Mouse (Mus musculus) midbrain, embryonic 16.5 days (tissue): ENCODE results near the gene Ttll5. TPM values are rescaled to one million over a fixed set of nuclear protein-coding genes. Genes with fewer than 3 reads are reported as not detected.

Experiments
- ATAC-seq: fragments of 200-750 bp; cut with Nextera tagmentation; 2 replicates; pipeline ENCODE4 v1.8.0; 2017; ENCODE audit warnings: moderate TSS enrichment
- H3K27ac ChIP-seq: fragments of 300-500 bp; sonication (generic); 2 replicates; pipeline ENCODE4 v1.5.1; 2014; ENCODE audit warnings: mild to moderate bottlenecking, low read length, mixed read lengths
- H3K27me3 ChIP-seq: fragments of 300-500 bp; sonication (generic); 2 replicates; pipeline ENCODE4 v1.6.1; 2014; ENCODE audit warnings: low read depth, low read length, mixed read lengths; ENCODE audit not compliant: control insufficient read depth, insufficient read depth
- H3K36me3 ChIP-seq: fragments of 300-500 bp; sonication (generic); 2 replicates; pipeline ENCODE4 v1.6.1; 2014; ENCODE audit warnings: mild to moderate bottlenecking, low read length, moderate library complexity, mixed read lengths; ENCODE audit not compliant: control insufficient read depth, insufficient read depth
- H3K4me1 ChIP-seq: fragments of 300-500 bp; sonication (generic); 2 replicates; pipeline ENCODE4 v1.6.1; 2014; ENCODE audit warnings: mild to moderate bottlenecking, low read length, mixed read lengths; ENCODE audit not compliant: control insufficient read depth, insufficient read depth
- H3K4me2 ChIP-seq: fragments of 300-500 bp; sonication (generic); 2 replicates; pipeline ENCODE4 v1.6.1; 2014; ENCODE audit warnings: mild to moderate bottlenecking, low read length, mixed read lengths
- H3K4me3 ChIP-seq: fragments of 300-500 bp; sonication (generic); 2 replicates; pipeline ENCODE4 v1.5.1; 2014; ENCODE audit warnings: low read depth, mild to moderate bottlenecking, low read length, moderate library complexity, mixed read lengths
- H3K9ac ChIP-seq: fragments of 300-500 bp; sonication (generic); 2 replicates; pipeline ENCODE4 v1.6.1; 2014; ENCODE audit warnings: low read depth, low read length, mixed read lengths
- H3K9me3 ChIP-seq: fragments of 300-500 bp; sonication (generic); replicated peaks from 2 replicates; pipeline ENCODE4 v1.6.1; 2014; ENCODE audit warnings: mild to moderate bottlenecking, low read length, mixed read lengths; ENCODE audit not compliant: control insufficient read depth, poor library complexity, severe bottlenecking
- WGBS: fragments of 180-500 bp; shearing (Covaris S2); extraction: QIAGEN DNeasy Blood & Tissue Kit; methylation state at CpG from one replicate; pipeline ENCODE4 v1.1.7; 2014; 5-methylcytosine and 5-hydroxymethylcytosine counted together
- polyA plus RNA-seq: library from polyadenylated mRNA; unstranded; fragments of >200 nt; fragmentation: Nextera tagmentation; extraction: Ambion mirVana; gene quantifications from 2 replicates; pipeline ENCODE4 v1.2.1, GENCODE M21; 2015

Ttll5 gene
- polyA plus RNA-seq, 1 experiment from 2014 or later: 12.0 TPM

- no peak overlapping the region for H3K27ac ChIP-seq
- no peak overlapping the region for H3K4me3 ChIP-seq
- H3K4me2 ChIP-seq: no peak overlapping the region
- no peak for ATAC-seq
- no peaks in the 10 kb centered on the region for H3K4me1 ChIP-seq
- H3K9me3 ChIP-seq: no peaks in the 10 kb centered on the region
- H3K9ac ChIP-seq: no peak overlapping the region
- H3K36me3 ChIP-seq: no peaks in the 10 kb centered on the region
- WGBS: 68% methylated on average over 10 of the region's 10 CpGs
- no peaks in the 10 kb centered on the region for H3K27me3 ChIP-seq
Measured at GRCm38 (mm10) chr12:85959822-85960501, 135.5 kb downstream of the Ttll5 start.

GRCm38 (mm10) chr12:85960699-85961098 is 136.2 kb downstream of the Ttll5 start:
- 82% methylated on average over 4 of the region's 4 CpGs for WGBS
- no peak for ATAC-seq
- Histone ChIP-seq H3K27ac (no peak overlapping the region), H3K27me3 (no peaks in the 10 kb centered on the region), H3K4me2 (no peak overlapping the region), H3K9me3 (no peaks in the 10 kb centered on the region), H3K36me3 (no peaks in the 10 kb centered on the region), H3K9ac (no peak overlapping the region), H3K4me3 (no peak overlapping the region), H3K4me1 (no peaks in the 10 kb centered on the region)

DNA sequence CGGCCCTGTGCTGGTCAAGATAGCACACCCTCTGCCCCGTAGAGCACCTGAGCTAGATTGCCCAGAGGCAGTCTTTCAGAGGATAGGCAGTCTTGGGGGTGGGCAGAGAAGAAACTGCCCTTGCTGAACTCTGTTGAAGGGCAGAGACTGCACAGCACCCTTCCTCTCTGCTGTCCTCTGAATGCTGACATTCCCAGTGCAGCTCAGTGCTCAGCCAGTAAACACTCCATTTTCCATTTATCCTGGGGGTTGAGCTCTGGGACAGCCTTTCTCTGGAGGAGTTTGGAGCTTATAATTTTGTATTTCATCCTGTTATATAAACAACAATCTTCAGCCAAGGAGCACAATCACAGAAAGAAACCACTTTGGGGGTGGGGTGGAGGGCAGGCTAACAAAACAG is 138.7 kb downstream of the Ttll5 start:
- H3K4me1 ChIP-seq: no peaks in the 10 kb centered on the region
- no peaks in the 10 kb centered on the region for H3K36me3 ChIP-seq
- no peak overlapping the region for H3K27ac ChIP-seq
- H3K9ac ChIP-seq: no peak overlapping the region
- no peak for ATAC-seq
- no peaks in the 10 kb centered on the region for H3K27me3 ChIP-seq
- 85% methylated on average over 2 of the region's 2 CpGs for WGBS
- no peak overlapping the region for H3K4me2 ChIP-seq
- H3K9me3 ChIP-seq: no peaks in the 10 kb centered on the region
- no peak overlapping the region for H3K4me3 ChIP-seq

- H3K36me3 ChIP-seq: no peaks in the 10 kb centered on the region
- no peaks in the 10 kb centered on the region for H3K4me1 ChIP-seq
- ATAC-seq: no peak
- no peak overlapping the region for H3K9ac ChIP-seq
- H3K27me3 ChIP-seq: no peaks in the 10 kb centered on the region
- WGBS: 86% methylated on average over 11 of the region's 11 CpGs
- no peak overlapping the region for H3K4me2 ChIP-seq
- no peaks in the 10 kb centered on the region for H3K9me3 ChIP-seq
- H3K4me3 ChIP-seq: no peak overlapping the region
- no peak overlapping the region for H3K27ac ChIP-seq
Measured at GRCm38 (mm10) chr12:85963699-85964098, 139.2 kb downstream of the Ttll5 start.

- Histone ChIP-seq H3K9ac (no peak overlapping the region), H3K36me3 (no peaks in the 10 kb centered on the region), H3K4me2 (no peak overlapping the region), H3K4me3 (no peak overlapping the region), H3K27me3 (no peaks in the 10 kb centered on the region), H3K9me3 (no peaks in the 10 kb centered on the region), H3K4me1 (no peaks in the 10 kb centered on the region), H3K27ac (no peak overlapping the region)
- WGBS: 83% methylated on average over 3 of the region's 3 CpGs
- ATAC-seq: no peak
Measured at GRCm38 (mm10) chr12:85964436-85964835, 140.0 kb downstream of the Ttll5 start.

- Histone ChIP-seq H3K9ac (no peak overlapping the region), H3K36me3 (no peaks in the 10 kb centered on the region), H3K4me1 (no peaks in the 10 kb centered on the region), H3K27ac (no peak overlapping the region), H3K27me3 (no peaks in the 10 kb centered on the region), H3K4me3 (no peak overlapping the region), H3K9me3 (no peaks in the 10 kb centered on the region), H3K4me2 (no peak overlapping the region)
- no peak for ATAC-seq
Measured at GRCm38 (mm10) chr12:85967812-85968211, 143.4 kb downstream of the Ttll5 start.

DNA sequence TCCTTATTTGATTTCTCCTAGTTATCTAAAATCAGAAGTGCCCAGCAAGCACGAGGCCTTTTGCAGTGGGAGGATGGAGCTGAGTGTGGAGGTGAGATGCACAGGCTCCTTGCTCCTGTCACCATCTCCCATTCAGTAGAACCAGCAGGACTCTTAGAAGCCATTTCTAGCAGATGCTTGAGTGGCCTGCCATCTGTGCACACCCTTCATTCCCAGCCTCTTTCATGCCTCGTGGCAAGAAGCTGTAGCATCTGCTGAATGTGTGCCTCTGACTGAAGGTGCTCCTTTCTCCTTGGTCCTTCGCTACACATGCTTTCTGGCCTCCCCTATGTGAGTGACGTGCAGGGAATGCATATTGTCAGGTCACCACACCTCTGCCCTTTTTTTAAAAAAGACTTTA is 143.9 kb downstream of the Ttll5 start:
- Histone ChIP-seq H3K4me2 (no peak overlapping the region), H3K9ac (no peak overlapping the region), H3K27ac (no peak overlapping the region), H3K36me3 (no peaks in the 10 kb centered on the region), H3K9me3 (no peaks in the 10 kb centered on the region), H3K27me3 (no peaks in the 10 kb centered on the region), H3K4me1 (no peaks in the 10 kb centered on the region), H3K4me3 (no peak overlapping the region)
- ATAC-seq: no peak
- 78% methylated on average over 4 of the region's 4 CpGs for WGBS

- Histone ChIP-seq H3K36me3 (no peaks in the 10 kb centered on the region), H3K4me1 (no peaks in the 10 kb centered on the region), H3K4me2 (no peak overlapping the region), H3K27me3 (no peaks in the 10 kb centered on the region), H3K9ac (no peak overlapping the region), H3K9me3 (no peaks in the 10 kb centered on the region), H3K27ac (no peak overlapping the region), H3K4me3 (no peak overlapping the region)
- ATAC-seq: no peak
- WGBS: 63% methylated on average over 5 of the region's 5 CpGs
Measured at GRCm38 (mm10) chr12:85969571-85969970, 145.1 kb downstream of the Ttll5 start.

DNA sequence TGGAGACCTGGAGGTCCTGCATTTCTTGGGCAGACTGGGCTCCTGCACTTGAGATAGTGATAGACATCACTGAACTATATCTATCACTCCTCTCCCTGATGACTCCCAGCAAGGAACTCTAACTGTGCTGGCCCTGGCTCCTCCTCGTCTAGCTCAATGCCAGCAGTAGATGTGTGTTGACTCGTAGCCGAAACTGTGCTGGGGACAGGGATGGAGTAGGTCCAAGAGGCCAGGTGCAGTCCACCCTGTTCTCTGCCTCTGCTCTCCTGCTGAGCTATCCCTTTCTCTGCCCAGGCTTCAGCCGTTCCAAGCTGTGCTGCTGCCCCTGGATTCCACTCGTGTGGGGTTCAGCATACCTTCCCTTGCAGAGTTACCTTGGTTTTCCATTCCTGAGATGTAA is 145.7 kb downstream of the Ttll5 start:
- H3K36me3 ChIP-seq: no peaks in the 10 kb centered on the region
- H3K27me3 ChIP-seq: no peaks in the 10 kb centered on the region
- no peak overlapping the region for H3K9ac ChIP-seq
- no peak overlapping the region for H3K4me2 ChIP-seq
- H3K27ac ChIP-seq: no peak overlapping the region
- H3K4me3 ChIP-seq: no peak overlapping the region
- 78% methylated on average over 5 of the region's 5 CpGs for WGBS
- no peaks in the 10 kb centered on the region for H3K9me3 ChIP-seq
- H3K4me1 ChIP-seq: no peaks in the 10 kb centered on the region
- ATAC-seq: no peak
